Mouse (Mus musculus) liver, adult 2 months (tissue): ENCODE measurements at regions not wholly inside any gene's neighbourhood (a gene's known extent, or its start where the extent isn't known, plus 50 kb on each side); places are given as distances from the start of the nearest gene placed in this dataset.

Experiments
- CTCF ChIP-seq: fragments of 200-500 bp; IDR thresholded peaks from 2 replicates; pipeline ENCODE4 v1.5.1; 2011; ENCODE audit warnings: low read depth, low read length, control low read depth
- POLR2A ChIP-seq: fragments of 200-500 bp; IDR thresholded peaks from 2 replicates; pipeline ENCODE4 v1.6.1; 2011; ENCODE audit warnings: low read length, control low read depth; ENCODE audit not compliant: insufficient read depth; ENCODE audit errors: extremely low read depth

DNA sequence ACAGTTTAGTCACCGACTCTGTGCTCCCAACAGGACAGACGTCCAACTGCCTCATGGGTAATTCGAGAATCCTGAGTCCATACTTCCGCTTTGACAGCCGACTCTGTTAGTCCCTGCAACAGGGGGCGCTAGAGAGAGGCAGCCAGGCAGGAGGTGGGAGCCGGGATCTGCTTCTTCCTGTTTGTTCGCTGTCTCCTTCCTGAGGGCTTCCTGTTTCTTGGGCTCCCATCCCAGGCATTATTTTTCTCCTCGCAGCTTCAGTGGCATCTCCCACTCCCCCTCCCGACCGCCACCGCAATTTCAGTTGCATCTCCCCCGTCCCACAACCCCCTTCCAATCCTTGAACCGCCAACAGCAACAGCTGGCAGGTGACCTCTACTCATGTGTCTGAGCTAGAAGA lies 211.1 kb downstream of the Xxylt1 start:
- TF ChIP-seq CTCF: peak; percentile 75
- no peak for TF ChIP-seq POLR2A
